Mouse (Mus musculus) stomach, postnatal 0 days (tissue): ENCODE results near the gene Cnksr1.

Experiments used
- CTCF ChIP-seq: IDR thresholded peaks from 2 replicates; pipeline ENCODE4 v1.5.1; 2016; ENCODE audit warnings: antibody characterized with exemption, low read depth, mild to moderate bottlenecking, moderate library complexity
- EP300 ChIP-seq: optimal IDR thresholded peaks from 2 replicates; pipeline ENCODE3; 2016; ENCODE audit warnings: antibody characterized with exemption

DNA sequence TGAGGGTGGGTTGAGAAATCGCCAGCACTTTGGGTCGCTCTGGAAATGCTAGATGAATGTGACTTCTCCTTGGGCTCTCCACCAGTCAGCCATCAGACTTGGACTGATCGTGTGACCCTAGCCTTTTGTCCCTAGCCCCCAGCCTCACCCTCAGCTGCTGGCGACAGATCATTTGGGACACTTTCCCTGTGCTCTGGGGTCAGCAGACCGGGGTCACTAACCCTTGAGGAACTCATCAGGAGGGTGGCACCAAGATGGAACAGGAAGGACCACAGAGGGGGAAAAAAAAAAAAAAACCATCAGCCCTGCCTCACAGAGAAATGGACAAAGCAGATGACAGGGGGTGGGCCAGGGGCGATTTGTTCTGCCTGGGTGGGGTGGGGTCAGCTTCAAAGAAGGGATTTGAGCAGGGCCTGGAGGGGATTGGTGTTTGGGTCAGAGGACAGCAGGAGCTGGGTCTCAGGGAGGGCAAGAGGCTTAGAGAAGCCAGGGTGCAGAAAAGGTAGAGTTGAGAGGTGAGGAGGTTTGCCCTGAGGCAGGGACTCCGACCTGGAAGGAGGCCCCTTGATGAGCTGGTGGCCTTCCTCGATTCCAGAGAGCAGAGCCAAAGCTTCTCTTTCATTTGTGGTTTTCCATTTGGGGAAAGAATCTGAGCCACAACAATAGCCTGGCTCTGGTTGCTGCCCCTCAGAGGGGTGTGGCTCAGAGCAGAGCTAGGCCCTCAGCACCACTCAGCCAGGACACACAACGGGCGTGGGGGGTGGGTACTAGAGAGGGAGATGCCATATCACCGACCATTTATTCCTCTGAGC is 19.2 kb upstream of the Cnksr1 start:
- TF ChIP-seq CTCF (no peak), EP300 (no peak)
